36 mouse cellular contexts compared by ENCODE assay signal in the genomic region with DNA sequence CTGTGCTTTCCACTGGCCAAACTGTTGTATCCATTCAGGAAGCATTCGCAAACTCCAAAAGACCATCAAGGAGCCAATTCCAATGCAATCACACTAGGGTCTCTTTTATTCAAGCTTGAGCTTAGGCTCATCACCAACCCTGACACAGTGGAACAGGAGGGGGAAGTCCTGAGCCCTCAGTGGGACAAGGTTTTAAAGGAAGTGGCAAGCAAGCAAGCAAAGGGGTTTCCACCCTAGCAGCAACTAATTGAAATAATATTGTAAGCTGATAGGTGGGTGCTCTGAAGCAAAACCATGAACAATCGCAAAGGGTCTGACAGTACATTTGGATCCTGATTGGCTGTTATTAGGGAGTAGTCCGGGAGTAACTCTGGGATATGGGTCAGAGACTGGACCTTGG. TPM values are rescaled to one million over a fixed set of nuclear protein-coding genes. Genes with fewer than 3 reads are reported as not detected.
"Had no signal": no experiment of that assay in that cellular context is flagged by ENCODE, and none has a peak within 500 bp of the region (broad histone marks: within the 10 kb centered on the region; RNA-seq: fewer than 3 reads in every experiment).

No protein-coding gene starts in this region.

- H3K36me3 ChIP-seq: limb, embryonic 10.5 days; limb, embryonic 12.5 days; limb, embryonic 13.5 days; limb, embryonic 15.5 days; liver, embryonic 12.5 days; liver, embryonic 13.5 days; liver, embryonic 15.5 days; lung, embryonic 15.5 days; midbrain, embryonic 10.5 days; midbrain, embryonic 12.5 days; midbrain, embryonic 13.5 days; midbrain, embryonic 15.5 days; neural tube, embryonic 12.5 days had no signal

- H3K27me3 ChIP-seq: limb, embryonic 12.5 days; limb, embryonic 13.5 days; limb, embryonic 15.5 days; liver, embryonic 12.5 days; liver, embryonic 13.5 days; liver, embryonic 15.5 days; lung, embryonic 15.5 days; megakaryocyte, embryonic 14.5 days; midbrain, embryonic 12.5 days; midbrain, embryonic 13.5 days; midbrain, embryonic 15.5 days; neural tube, embryonic 12.5 days had no signal

- DNase-seq: left cerebral cortex, postnatal 4 days; liver; liver, embryonic 13.5 days; liver, postnatal 0 days; lung, adult 18-20 months; lung, adult 2 months; lung, embryonic 14.5 days; lung, postnatal 10 days; lung, postnatal 14 days; lung, postnatal 36 days; lung, postnatal 4 days; midbrain, embryonic 14.5 days had no signal

- H3K4me3 ChIP-seq: limb, embryonic 10.5 days; limb, embryonic 12.5 days; limb, embryonic 13.5 days; limb, embryonic 15.5 days; liver, embryonic 12.5 days; liver, embryonic 13.5 days; liver, embryonic 15.5 days; lung, embryonic 15.5 days; megakaryocyte, embryonic 14.5 days; midbrain, embryonic 10.5 days; midbrain, embryonic 12.5 days; midbrain, embryonic 13.5 days; midbrain, embryonic 15.5 days; myocyte; neural tube, embryonic 12.5 days had no signal

- H3K9ac ChIP-seq: limb, embryonic 12.5 days; limb, embryonic 13.5 days; limb, embryonic 15.5 days; liver, embryonic 12.5 days; liver, embryonic 13.5 days; liver, embryonic 14.5 days; liver, embryonic 15.5 days; liver, postnatal 0 days; lung, embryonic 14.5 days; lung, embryonic 15.5 days; midbrain, embryonic 12.5 days; midbrain, embryonic 13.5 days; midbrain, embryonic 15.5 days; neural tube, embryonic 12.5 days had no signal

- H3K4me1 ChIP-seq: limb, embryonic 10.5 days; limb, embryonic 12.5 days; limb, embryonic 13.5 days; limb, embryonic 15.5 days; liver, embryonic 12.5 days; liver, embryonic 13.5 days; liver, embryonic 15.5 days; lung, embryonic 15.5 days; megakaryocyte, embryonic 14.5 days; midbrain, embryonic 10.5 days; midbrain, embryonic 12.5 days; midbrain, embryonic 13.5 days; midbrain, embryonic 15.5 days; neural tube, embryonic 12.5 days had no signal

- H3K27ac ChIP-seq: limb, embryonic 10.5 days; limb, embryonic 12.5 days; limb, embryonic 13.5 days; limb, embryonic 15.5 days; liver, embryonic 12.5 days; liver, embryonic 13.5 days; liver, embryonic 14.5 days; liver, embryonic 15.5 days; lung, embryonic 15.5 days; macrophage; midbrain, embryonic 10.5 days; midbrain, embryonic 12.5 days; midbrain, embryonic 13.5 days; midbrain, embryonic 15.5 days; neural tube, embryonic 12.5 days had no signal

- H3K9me3 ChIP-seq: limb, embryonic 10.5 days; limb, embryonic 12.5 days; limb, embryonic 13.5 days; limb, embryonic 15.5 days; liver, embryonic 12.5 days; liver, embryonic 13.5 days; liver, embryonic 15.5 days; lung, embryonic 15.5 days; midbrain, embryonic 10.5 days; midbrain, embryonic 12.5 days; midbrain, embryonic 13.5 days; midbrain, embryonic 15.5 days; neural tube, embryonic 12.5 days had no signal

- H3K4me2 ChIP-seq: limb, embryonic 12.5 days; limb, embryonic 13.5 days; limb, embryonic 15.5 days; liver, embryonic 11.5 days; liver, embryonic 12.5 days; liver, embryonic 13.5 days; liver, embryonic 15.5 days; lung, embryonic 14.5 days; lung, embryonic 15.5 days; midbrain, embryonic 11.5 days; midbrain, embryonic 12.5 days; midbrain, embryonic 13.5 days; midbrain, embryonic 15.5 days; neural tube, embryonic 12.5 days had no signal

RNA-seq across cellular contexts. Expression of gene Hecw2, which starts 25.3 kb away (rescaled TPM):
- total RNA-seq: megakaryocyte progenitor cell, adult 5-6 weeks; megakaryocyte-erythroid progenitor cell, adult 5-6 weeks; monocyte, adult 5-6 weeks had no signal

RNA-seq across cellular contexts. Expression of gene Ccdc150, which starts 30.2 kb away (rescaled TPM):
- total RNA-seq: left cerebral cortex, postnatal 14 days; left cerebral cortex, postnatal 36 days had no signal
- polyA plus RNA-seq: liver, adult 2 months; macrophage; midbrain, embryonic 14.5 days had no signal
